Mouse (Mus musculus): ENCODE data around the gene B2m. TPM values are rescaled to one million over a fixed set of nuclear protein-coding genes. Genes with fewer than 3 reads are reported as not detected.
A peak's percentile ranks its signal among the peaks of the same experiment; 100 is the strongest.

The B2m gene
- polyA plus RNA-seq, 1 experiment: 609 TPM

DNA sequence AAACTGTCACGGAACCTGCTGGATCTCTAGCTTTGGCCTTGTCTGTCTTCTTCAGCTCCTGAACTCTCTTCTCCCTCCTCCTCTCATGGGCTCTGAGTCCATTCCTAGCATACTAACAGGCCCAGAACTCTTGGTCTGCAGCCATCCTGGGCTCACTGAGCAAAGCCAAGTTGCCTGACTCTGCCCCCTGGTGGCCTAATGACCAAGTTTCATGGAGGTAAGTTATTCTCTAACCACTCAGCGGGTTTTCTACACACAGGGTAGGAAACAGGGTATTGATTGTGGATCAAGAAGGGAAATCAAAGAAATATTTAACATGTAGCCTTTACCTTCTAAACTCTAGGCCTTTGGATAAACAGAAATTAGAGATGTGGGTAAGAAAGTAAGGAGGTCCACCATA is 13.2 kb downstream of the B2m start, which contains the start of gene Trim69:
Trim69 (plus strand) TSS at position 21 of the 400 bp plus-strand sequence.
- WGBS: 44% methylated on average over 2 of the region's 2 CpGs

DNA sequence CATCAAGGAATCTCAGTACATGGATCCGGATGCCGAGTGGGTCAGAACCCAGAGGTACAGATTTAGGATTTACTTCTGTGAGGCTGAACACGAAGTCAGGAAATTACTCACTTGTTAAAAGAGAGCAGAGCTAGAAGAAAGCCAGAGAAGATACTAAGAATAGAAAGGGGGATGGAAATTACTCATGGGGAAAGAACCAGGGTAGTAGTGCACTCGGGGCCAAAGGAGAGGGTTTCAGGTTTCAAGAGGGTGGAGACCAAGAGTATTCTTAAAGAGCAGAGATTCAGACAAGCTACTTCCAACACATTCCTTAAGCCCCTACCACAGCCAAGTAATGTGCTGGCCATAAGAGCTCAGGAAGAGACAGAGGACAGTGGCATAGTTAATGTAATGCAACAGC is 14.1 kb downstream of the B2m start:
- whole genome bisulfite sequencing: 15% methylated on average over 4 of the region's 4 CpGs
- H3K4me3 ChIP-seq (replicated peaks; ENCODE audit: control insufficient read depth, low read depth, low read length): no peak overlapping the region
- peaks cover 2% of the 10 kb centered on the region; the same call in 1 of the 2 replicates for H3K4me1 ChIP-seq (ENCODE audit: control insufficient read depth, insufficient read depth, low read length)
- no peak overlapping the region for H3K27ac ChIP-seq (ENCODE audit: control insufficient read depth, insufficient read depth, low read depth, low read length, poor library complexity)
- TF ChIP-seq CTCF (IDR thresholded peaks at IDR 0.05; ENCODE audit: control insufficient read depth, insufficient read depth, low read length): no peak
- TF ChIP-seq POLR2A (IDR thresholded peaks at IDR 0.05; ENCODE audit: borderline replicate concordance, control insufficient read depth, low read depth, low read length): no peak

More for the DNA sequence above, 13.2 kb downstream of the B2m start, which contains the start of gene Trim69:
- Histone ChIP-seq H3K4me1 (ENCODE audit: control insufficient read depth, insufficient read depth, low read length) (peaks cover 6% of the 10 kb centered on the region; the same call in 1 of the 2 replicates), H3K4me3 (replicated peaks; ENCODE audit: control insufficient read depth, low read depth, low read length) (no peak within 1 kb of the TSS), H3K27ac (ENCODE audit: control insufficient read depth, insufficient read depth, low read depth, low read length, poor library complexity) (no peak within 1 kb of the TSS)
- TF ChIP-seq CTCF (IDR thresholded peaks at IDR 0.05; ENCODE audit: control insufficient read depth, insufficient read depth, low read length): peak; percentile 85
- no peak for TF ChIP-seq POLR2A (IDR thresholded peaks at IDR 0.05; ENCODE audit: borderline replicate concordance, control insufficient read depth, low read depth, low read length)

DNA sequence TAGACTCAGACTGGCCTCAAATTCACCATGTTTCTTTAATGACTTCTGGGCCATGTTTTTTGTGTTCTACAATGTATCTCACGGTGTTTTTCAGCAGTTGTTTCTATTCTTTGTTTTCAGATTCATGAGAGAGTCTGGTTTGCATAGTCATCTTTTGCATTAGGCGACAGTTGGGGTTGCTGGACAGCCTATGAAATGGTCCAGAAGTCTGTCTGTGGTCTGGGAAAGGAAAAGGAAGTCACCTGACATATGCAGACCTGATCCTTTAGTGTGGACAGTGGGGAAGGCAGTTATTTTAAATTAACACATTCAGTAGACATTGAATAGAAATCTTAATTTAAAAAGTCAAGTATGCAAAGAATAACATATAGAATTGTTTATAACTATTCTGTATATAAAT is 15.0 kb downstream of the B2m start:
- no peak overlapping the region for H3K4me3 ChIP-seq (replicated peaks; ENCODE audit: control insufficient read depth, low read depth, low read length)
- peaks cover 2% of the 10 kb centered on the region; the same call in 1 of the 2 replicates for H3K4me1 ChIP-seq (ENCODE audit: control insufficient read depth, insufficient read depth, low read length)
- H3K27ac ChIP-seq (ENCODE audit: control insufficient read depth, insufficient read depth, low read depth, low read length, poor library complexity): no peak overlapping the region
- TF ChIP-seq POLR2A (IDR thresholded peaks at IDR 0.05; ENCODE audit: borderline replicate concordance, control insufficient read depth, low read depth, low read length): no peak
- TF ChIP-seq CTCF (IDR thresholded peaks at IDR 0.05; ENCODE audit: control insufficient read depth, insufficient read depth, low read length): no peak
- WGBS: 24% methylated on average over 2 of the region's 2 CpGs

DNA sequence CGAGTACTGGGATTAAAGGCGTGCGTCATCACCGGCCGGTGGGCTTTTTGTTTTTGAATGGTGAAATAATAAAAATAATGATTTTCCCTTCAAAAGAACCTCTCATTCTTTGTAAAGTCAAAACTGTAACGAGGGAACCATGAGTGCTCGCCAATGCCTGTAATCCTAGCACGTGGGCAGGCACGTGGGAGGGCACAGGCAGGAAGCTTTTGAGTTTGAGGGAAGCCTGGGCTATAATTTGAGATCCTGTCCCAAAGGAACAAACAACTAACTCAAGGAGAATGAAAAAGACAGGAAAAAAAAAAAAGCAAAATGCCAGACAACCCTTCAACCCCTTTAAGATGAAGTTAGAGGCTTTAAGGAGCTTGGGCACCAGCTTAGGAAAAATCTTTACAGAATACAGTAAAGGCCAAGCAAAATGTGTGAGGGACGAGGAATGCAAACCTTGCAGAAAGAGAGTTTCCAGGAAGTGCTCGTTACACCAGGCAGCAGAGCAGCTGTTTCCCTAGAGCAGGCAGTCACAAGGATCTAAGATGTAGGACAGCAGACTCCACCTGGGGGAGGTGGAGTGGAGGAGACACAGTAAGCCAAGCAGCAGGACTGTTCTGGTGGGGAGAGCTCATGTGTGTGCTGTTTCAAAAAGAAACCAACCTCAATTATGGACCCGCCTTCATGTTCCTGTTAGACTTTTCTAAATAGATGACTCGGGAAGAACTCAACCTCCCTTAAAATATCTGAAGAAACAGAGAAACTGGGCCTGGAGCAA is 16.1 kb downstream of the B2m start:
- no peak for TF ChIP-seq CTCF (IDR thresholded peaks at IDR 0.05; ENCODE audit: control insufficient read depth, insufficient read depth, low read length)
- no peak for TF ChIP-seq POLR2A (IDR thresholded peaks at IDR 0.05; ENCODE audit: borderline replicate concordance, control insufficient read depth, low read depth, low read length)
- Histone ChIP-seq H3K27ac (ENCODE audit: control insufficient read depth, insufficient read depth, low read depth, low read length, poor library complexity) (peak overlapping the region; percentile 45; the same call in 1 of the 2 replicates), H3K4me1 (ENCODE audit: control insufficient read depth, insufficient read depth, low read length) (peaks cover 2% of the 10 kb centered on the region; the same call in 1 of the 2 replicates), H3K4me3 (replicated peaks; ENCODE audit: control insufficient read depth, low read depth, low read length) (peak overlapping the region; percentile 68)
- WGBS: 47% methylated on average over 13 of the region's 13 CpGs

DNA sequence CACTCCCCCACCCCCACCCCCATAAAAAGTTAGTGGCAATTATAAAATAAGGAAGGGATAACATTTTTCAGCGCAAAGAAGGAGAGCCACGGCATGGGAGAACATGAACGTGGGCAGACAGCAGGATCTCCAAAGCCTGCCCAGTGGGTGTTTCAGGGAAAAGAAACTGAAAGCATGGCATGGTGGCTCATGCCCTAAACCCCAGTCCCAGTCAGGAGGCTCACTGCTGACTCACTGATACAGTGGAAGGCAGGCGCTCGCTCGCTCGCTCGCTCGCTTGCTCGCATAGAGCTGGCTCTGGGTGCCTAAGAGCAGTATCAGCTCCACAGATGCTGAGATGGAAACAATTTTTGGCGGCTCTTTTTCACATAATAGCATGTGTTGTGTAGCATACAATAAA is 16.8 kb downstream of the B2m start:
- H3K4me1 ChIP-seq (ENCODE audit: control insufficient read depth, insufficient read depth, low read length): peaks cover 2% of the 10 kb centered on the region; the same call in 1 of the 2 replicates
- no peak for TF ChIP-seq CTCF (IDR thresholded peaks at IDR 0.05; ENCODE audit: control insufficient read depth, insufficient read depth, low read length)
- peak; percentile 34; the same call in 1 of the 2 replicates for TF ChIP-seq POLR2A (IDR thresholded peaks at IDR 0.05; ENCODE audit: borderline replicate concordance, control insufficient read depth, low read depth, low read length)
- WGBS: 5% methylated on average over 11 of the region's 11 CpGs
- H3K27ac ChIP-seq (ENCODE audit: control insufficient read depth, insufficient read depth, low read depth, low read length, poor library complexity): peak overlapping the region; percentile 1; the same call in 1 of the 2 replicates
- peak overlapping the region; percentile 68 for H3K4me3 ChIP-seq (replicated peaks; ENCODE audit: control insufficient read depth, low read depth, low read length)

DNA sequence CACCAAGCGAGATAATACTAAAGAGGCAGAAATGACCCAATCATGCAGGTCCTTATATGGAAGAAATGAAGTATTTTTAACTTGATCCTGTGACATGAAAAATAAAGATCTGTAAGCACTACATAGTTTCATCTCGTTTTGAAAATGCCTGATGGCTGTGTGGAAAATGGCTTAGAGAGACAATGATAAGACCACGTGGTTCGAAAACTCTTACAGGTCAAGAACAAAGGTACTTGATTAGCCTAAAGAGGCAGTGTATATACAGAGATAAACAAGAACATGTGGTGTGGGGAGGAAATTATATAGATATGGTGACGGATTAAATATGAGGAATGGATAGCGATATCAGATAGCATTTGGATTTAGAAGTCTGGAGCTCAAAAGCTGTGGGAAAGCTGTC is 23.8 kb downstream of the B2m start:
- 68% methylated on average over 6 of the region's 6 CpGs for WGBS
- no peak overlapping the region for H3K27ac ChIP-seq (ENCODE audit: control insufficient read depth, insufficient read depth, low read depth, low read length, poor library complexity)
- H3K4me1 ChIP-seq (ENCODE audit: control insufficient read depth, insufficient read depth, low read length): no peaks in the 10 kb centered on the region
- TF ChIP-seq POLR2A (IDR thresholded peaks at IDR 0.05; ENCODE audit: borderline replicate concordance, control insufficient read depth, low read depth, low read length) (no peak), CTCF (IDR thresholded peaks at IDR 0.05; ENCODE audit: control insufficient read depth, insufficient read depth, low read length) (no peak)
- no peak overlapping the region for H3K4me3 ChIP-seq (replicated peaks; ENCODE audit: control insufficient read depth, low read depth, low read length)

DNA sequence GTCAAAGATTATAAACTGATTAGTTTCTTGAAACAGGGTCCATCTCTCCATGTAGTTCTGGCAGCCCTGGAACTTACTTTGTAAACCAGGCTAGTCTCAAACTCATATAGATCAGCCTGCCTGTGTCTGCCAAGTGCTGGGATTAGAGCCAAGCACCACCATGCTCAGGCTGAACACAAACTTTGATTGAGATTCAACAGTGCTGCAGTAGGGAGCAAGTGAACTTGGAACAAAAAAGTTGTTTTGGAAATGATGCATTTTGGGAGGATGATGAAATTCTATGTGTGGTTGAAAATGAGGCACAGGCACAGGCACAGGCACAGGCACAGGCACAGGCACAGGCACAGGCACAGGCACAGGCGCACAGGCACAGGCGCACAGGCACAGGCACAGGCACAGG is 24.7 kb downstream of the B2m start:
- 83% methylated on average over 2 of the region's 2 CpGs for WGBS
- Histone ChIP-seq H3K4me1 (ENCODE audit: control insufficient read depth, insufficient read depth, low read length) (no peaks in the 10 kb centered on the region), H3K4me3 (replicated peaks; ENCODE audit: control insufficient read depth, low read depth, low read length) (no peak overlapping the region), H3K27ac (ENCODE audit: control insufficient read depth, insufficient read depth, low read depth, low read length, poor library complexity) (no peak overlapping the region)
- TF ChIP-seq POLR2A (IDR thresholded peaks at IDR 0.05; ENCODE audit: borderline replicate concordance, control insufficient read depth, low read depth, low read length) (no peak), CTCF (IDR thresholded peaks at IDR 0.05; ENCODE audit: control insufficient read depth, insufficient read depth, low read length) (no peak)

DNA sequence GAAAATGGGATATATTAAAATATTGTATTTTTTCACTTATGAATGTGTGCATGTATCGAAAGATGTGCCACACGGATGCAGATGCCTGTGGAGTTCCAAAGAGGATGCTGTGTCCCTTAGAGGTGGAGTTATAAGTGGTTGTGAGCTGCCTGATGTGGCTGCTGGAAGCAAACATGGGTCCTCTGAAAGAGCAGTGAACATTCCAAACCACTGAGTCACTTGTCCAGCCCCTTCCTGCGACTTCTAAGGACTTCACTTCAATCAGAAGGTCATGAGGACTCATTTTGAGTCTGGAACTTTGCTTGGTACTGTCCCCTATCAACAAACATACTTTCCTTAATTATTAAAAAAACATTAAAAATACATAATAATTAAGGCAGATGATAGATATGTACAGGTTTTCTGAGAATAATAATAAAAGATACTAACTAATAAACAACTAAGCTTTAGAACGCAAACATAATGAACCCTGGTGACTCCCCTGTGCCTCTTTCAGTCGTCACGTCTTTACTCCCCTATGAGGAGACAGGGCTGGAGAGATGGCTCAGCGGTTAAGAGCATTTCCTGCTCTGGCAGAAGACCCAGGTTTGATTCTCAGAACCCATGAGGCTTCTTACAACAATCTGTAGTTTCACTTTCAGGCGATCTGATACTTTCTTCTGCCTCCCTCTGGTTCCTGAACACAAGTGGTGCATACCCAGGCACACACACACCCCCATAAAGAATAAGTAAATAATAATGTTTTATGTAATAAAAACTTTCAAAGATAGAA is 32.8 kb downstream of the B2m start:
- no peak overlapping the region for H3K4me3 ChIP-seq (replicated peaks; ENCODE audit: control insufficient read depth, low read depth, low read length)
- TF ChIP-seq POLR2A (IDR thresholded peaks at IDR 0.05; ENCODE audit: borderline replicate concordance, control insufficient read depth, low read depth, low read length) (no peak), CTCF (IDR thresholded peaks at IDR 0.05; ENCODE audit: control insufficient read depth, insufficient read depth, low read length) (no peak)
- no peak overlapping the region for H3K27ac ChIP-seq (ENCODE audit: control insufficient read depth, insufficient read depth, low read depth, low read length, poor library complexity)
- H3K4me1 ChIP-seq (ENCODE audit: control insufficient read depth, insufficient read depth, low read length): no peaks in the 10 kb centered on the region
- 51% methylated on average over 8 of the region's 8 CpGs for WGBS

All from bone marrow, adult 2 months (tissue).